Mouse (Mus musculus) olfactory bulb, adult 2 months (tissue): ENCODE measurements around the gene Atp13a5. TPM values are rescaled to one million over a fixed set of nuclear protein-coding genes. Genes with fewer than 3 reads are reported as not detected.

ENCODE experiments used
- H3K27ac ChIP-seq: fragments of 200-500 bp; 2 replicates; pipeline ENCODE4 v1.5.1; 2012; ENCODE audit warnings: low read depth, low read length; ENCODE audit not compliant: insufficient read depth
- H3K4me1 ChIP-seq: fragments of 200-500 bp; 2 replicates; pipeline ENCODE4 v1.6.1; 2012; ENCODE audit warnings: low read length; ENCODE audit not compliant: control insufficient read depth, insufficient read depth
- H3K4me3 ChIP-seq: fragments of 200-500 bp; 2 replicates; pipeline ENCODE4 v1.5.1; 2012; ENCODE audit warnings: mild to moderate bottlenecking, low read depth, low read length, moderate library complexity; ENCODE audit not compliant: insufficient read depth
- CTCF ChIP-seq: fragments of 200-500 bp; IDR thresholded peaks from 2 replicates; pipeline ENCODE4 v1.5.1; 2012; ENCODE audit warnings: low read depth, mild to moderate bottlenecking, low read length, moderate library complexity; ENCODE audit not compliant: insufficient read depth
- POLR2A ChIP-seq: fragments of 200-500 bp; IDR thresholded peaks from 2 replicates; pipeline ENCODE4 v1.6.1; 2012; ENCODE audit warnings: mild to moderate bottlenecking, low read depth, low read length, moderate library complexity; ENCODE audit not compliant: insufficient read depth
- WGBS: fragments of 180-500 bp; shearing (Covaris S2); methylation state at CpG from one replicate; pipeline ENCODE4 v1.1.7; 2018; 5-methylcytosine and 5-hydroxymethylcytosine counted together
- polyA plus RNA-seq: library from polyadenylated mRNA; stranded (reverse); fragments of >200 nt; gene quantifications from 2 replicates; pipeline ENCODE4 v1.2.4, GENCODE M21; 2012; ENCODE audit warnings: low replicate concordance; ENCODE audit not compliant: missing spikeins, insufficient read depth, insufficient read length

Atp13a5 gene
- not detected in 2 replicates for polyA plus RNA-seq

DNA sequence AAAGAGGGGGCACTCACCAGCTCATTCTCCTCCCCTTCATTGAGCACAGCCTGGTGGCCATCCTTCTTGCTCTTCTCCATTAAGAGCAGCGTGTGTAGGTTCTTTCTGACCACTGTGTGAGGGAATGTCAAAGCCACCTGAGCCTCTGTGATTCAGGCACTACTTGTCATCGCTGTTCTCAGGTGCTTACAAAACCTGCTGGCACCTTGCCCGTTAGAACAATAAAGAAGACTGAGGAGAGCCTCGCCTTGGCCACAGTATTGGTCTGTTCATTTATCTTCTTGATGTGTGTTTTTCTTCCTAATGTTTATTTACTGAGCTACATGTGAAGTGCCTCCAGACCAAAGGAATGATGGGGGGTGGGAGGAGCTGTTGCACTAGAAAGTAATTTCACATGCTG, at the start of gene Atp13a5:
Gene Atp13a5 (minus strand): TSS at position 275 of the 400 bp plus-strand sequence.
- Histone ChIP-seq H3K4me3 (no peak within 1 kb of the TSS), H3K27ac (no peak within 1 kb of the TSS), H3K4me1 (no peaks in the 10 kb centered on the region)
- 80% methylated on average over 4 of the region's 4 CpGs for WGBS
- TF ChIP-seq CTCF (no peak), POLR2A (no peak)

DNA sequence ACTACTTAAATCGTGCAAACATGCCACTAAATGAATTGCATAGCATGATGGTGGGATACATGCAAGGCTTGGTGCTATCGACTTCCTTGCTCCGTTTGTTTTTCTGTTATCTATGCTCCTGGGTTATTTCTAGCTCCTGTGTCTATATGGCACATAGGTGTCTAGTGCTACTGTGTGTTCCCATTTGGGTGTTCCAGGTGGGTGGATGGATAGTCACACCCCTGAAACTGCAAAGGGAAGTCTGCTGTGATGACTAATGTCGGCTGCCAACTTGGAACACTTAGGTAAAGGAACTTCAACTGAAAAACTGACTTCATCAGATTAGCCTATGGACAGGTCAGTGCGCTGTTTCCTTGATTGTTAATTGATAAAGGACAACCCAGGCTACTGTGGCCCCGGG, 36.3 kb upstream of the Atp13a5 start:
- H3K27ac ChIP-seq = no peak overlapping the region
- no peaks in the 10 kb centered on the region for H3K4me1 ChIP-seq
- TF ChIP-seq POLR2A = no peak
- TF ChIP-seq CTCF = no peak
- 95% methylated on average over 6 of the region's 6 CpGs for WGBS
- H3K4me3 ChIP-seq = no peak overlapping the region

DNA sequence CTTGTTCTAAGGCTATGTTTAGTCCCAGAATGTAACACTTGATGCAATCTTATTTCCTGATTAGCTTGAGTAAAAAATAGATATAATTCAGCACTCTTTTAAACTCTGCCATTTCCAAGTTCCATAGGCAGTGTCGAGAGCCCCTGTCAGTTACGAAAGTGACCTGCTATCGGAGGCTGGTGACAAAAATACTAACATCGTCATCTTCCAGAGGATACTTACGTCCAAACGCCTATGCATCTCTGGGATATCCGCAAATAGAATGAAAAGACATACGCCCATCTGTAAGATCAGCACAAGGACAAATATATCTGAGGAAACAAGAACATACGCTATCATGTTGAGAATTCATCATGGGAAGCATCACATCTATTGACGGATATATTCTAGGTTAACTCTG, 28.8 kb upstream of the Atp13a5 start:
- no peaks in the 10 kb centered on the region for H3K4me1 ChIP-seq
- no peak overlapping the region for H3K27ac ChIP-seq
- no peak overlapping the region for H3K4me3 ChIP-seq
- TF ChIP-seq POLR2A (no peak), CTCF (no peak)
- WGBS = 94% methylated on average over 10 of the region's 10 CpGs

DNA sequence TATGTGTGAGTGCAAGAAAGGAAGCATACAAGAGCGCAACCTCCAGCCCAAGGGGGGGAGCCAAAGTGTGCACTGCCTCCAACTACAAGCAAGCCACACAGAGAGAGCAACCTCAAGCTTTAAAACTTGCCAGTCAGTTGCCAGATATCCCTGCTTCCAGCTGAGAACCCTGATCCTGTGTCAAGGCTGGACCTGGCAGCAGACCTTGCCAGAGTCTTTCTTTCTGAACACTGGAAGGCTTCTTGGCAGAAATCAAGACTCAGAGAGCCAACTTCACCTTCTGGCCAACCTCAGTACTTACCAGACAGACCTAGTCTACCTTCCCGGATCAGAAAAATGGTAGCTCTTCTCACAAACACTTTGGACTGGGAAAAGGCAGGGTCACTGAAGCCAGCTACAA, 20.5 kb upstream of the Atp13a5 start:
- TF ChIP-seq POLR2A = no peak
- TF ChIP-seq CTCF = no peak
- H3K4me1 ChIP-seq = no peaks in the 10 kb centered on the region
- no peak overlapping the region for H3K4me3 ChIP-seq
- H3K27ac ChIP-seq = no peak overlapping the region
- 59% methylated on average over 2 of the region's 2 CpGs for WGBS

DNA sequence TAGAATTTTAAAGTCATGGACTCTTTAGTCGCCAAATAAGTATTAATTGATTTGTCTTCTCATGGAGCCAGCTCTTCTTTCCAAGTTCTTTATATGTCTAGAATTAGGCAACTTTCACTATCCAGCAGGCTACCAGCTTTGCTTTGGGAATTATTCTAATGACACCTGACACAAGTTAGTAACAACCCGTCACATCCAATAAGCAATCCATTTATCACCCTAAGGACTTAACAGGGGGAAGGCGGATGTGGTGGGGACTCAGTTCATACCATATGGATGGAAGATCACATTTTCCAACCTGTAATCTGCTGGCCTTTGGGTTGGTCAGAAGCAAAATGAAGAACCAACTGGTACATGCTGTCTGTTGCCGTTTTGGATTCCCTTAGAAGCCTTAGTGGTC, 6.2 kb upstream of the Atp13a5 start:
- 96% methylated on average over 4 of the region's 4 CpGs for WGBS
- H3K4me3 ChIP-seq = no peak overlapping the region
- no peak overlapping the region for H3K27ac ChIP-seq
- TF ChIP-seq POLR2A = no peak
- TF ChIP-seq CTCF = no peak
- H3K4me1 ChIP-seq = no peaks in the 10 kb centered on the region; the same call in 1 of the 2 replicates

DNA sequence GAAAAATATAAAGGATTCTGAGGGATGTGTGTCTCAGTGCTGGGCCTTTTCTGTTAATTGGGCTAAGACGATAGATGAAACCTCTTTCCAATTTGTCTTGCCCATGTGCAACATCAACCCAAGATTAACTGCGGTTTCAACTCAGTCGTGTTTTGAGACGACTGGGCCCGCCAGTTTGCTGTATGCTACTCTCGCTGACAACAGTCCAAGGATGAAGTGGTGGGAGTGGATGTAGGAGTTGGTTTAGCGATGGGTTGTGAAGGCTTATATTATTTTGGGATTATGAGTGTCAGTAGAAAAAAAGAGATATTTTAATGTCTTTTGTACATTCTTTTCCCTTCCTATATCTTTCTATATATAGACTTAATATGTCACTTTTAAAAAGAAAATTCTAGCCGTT, 3.9 kb downstream of the Atp13a5 start:
- WGBS = 91% methylated on average over 8 of the region's 8 CpGs
- H3K4me3 ChIP-seq = no peak overlapping the region
- TF ChIP-seq CTCF (no peak), POLR2A (no peak)
- H3K4me1 ChIP-seq = no peaks in the 10 kb centered on the region
- no peak overlapping the region for H3K27ac ChIP-seq

DNA sequence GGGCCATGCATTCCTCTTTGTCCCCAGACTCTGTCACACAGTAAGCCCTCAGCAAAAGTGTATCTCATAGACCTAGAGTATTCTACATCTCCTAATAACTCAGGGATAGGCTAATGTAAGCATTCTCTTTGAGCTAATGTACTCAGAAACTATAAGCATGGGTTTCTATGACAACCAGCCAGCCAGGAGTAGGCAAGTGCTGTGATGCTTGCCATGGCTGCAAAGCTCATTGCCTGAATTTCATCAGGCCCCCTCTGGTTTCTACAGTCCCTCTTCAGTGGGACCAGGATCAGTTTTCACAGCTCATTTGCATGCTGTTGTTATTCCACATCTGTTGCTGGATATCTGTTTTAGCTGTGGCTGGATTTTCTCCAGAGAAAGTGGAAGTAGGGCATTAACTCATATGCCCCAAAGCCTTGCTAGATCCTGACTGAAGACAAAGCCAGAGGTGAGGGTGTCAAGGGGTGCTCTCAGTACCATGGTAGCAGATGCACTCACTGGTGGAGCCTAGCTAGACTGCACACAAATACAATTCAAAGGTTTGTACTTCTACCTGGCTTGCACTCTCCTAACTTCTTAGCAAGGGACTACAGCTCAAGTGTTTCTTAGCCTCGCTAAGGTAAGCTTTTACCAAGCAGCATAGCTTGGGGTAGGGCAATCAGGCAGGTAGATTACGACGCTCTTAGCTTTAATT, 47.0 kb downstream of the Atp13a5 start:
- TF ChIP-seq POLR2A (no peak), CTCF (no peak)
- WGBS = 87% methylated on average over 3 of the region's 3 CpGs
- H3K27ac ChIP-seq = no peak overlapping the region
- H3K4me3 ChIP-seq = no peak overlapping the region
- peaks cover 2% of the 10 kb centered on the region; the same call in 1 of the 2 replicates for H3K4me1 ChIP-seq

DNA sequence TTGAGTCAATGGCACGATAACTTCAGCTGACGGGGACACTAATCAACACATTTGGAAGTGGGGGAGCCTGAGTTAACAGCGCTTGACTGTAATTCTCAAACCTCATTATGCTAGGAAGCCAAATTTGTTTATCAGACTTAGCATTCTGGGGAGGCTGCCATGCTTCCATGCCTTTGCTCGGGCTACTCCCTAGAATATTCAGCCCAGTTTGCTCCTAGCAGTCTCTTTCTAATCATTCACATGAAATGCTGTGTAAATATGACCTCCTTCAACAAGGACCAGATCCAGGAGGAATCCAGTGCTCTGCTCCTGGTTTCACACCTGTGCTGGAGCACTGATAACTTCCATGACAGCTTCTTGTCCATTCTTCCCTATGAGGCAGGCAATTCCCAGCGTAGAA, 47.6 kb downstream of the Atp13a5 start:
- WGBS = 42% methylated on average over 5 of the region's 5 CpGs
- no peak overlapping the region for H3K27ac ChIP-seq
- H3K4me3 ChIP-seq = no peak overlapping the region
- no peaks in the 10 kb centered on the region for H3K4me1 ChIP-seq
- no peak for TF ChIP-seq CTCF
- no peak for TF ChIP-seq POLR2A

DNA sequence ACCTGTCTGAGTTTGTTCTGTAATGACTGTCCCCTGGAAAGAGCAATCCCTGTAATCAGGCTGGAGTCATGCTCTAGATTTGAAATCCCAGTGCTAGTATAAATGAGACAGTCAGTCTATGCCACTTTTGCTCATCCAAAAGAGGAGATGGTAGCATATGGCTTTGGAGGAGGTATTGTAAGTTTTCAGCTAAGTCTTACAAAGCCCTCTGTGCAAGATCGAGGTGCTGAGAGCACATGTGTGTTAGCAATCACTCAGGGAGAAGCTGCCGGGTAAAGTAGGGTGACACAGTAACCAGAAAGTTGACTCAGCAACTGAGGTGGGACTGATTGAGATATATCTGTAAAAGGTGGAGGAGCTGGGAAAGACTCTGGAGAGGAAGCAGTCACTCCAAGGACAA, 49.3 kb downstream of the Atp13a5 start:
- 91% methylated on average over 2 of the region's 2 CpGs for WGBS
- no peak overlapping the region for H3K27ac ChIP-seq
- H3K4me3 ChIP-seq = no peak overlapping the region
- TF ChIP-seq POLR2A = no peak
- TF ChIP-seq CTCF = no peak
- H3K4me1 ChIP-seq = no peaks in the 10 kb centered on the region
